Mouse (Mus musculus) small intestine, adult 2 months (tissue): ENCODE data around the gene Gna14.

Source experiments
- CTCF ChIP-seq: fragments of 200-500 bp; IDR thresholded peaks from 2 replicates; pipeline ENCODE4 v1.5.1; 2012; ENCODE audit warnings: low read depth, mild to moderate bottlenecking, control low read depth, inconsistent platforms, low read length, moderate library complexity, mixed read lengths; ENCODE audit not compliant: insufficient replicate concordance, insufficient read length; ENCODE audit errors: extremely low read depth
- POLR2A ChIP-seq: fragments of 200-500 bp; IDR thresholded peaks from 2 replicates; pipeline ENCODE4 v1.6.1; 2012; ENCODE audit warnings: low read depth, mild to moderate bottlenecking, control low read depth, inconsistent platforms, low read length, moderate library complexity

GRCm38 (mm10) chr19:16529293-16529920 lies 93.8 kb downstream of the Gna14 start:
- TF ChIP-seq POLR2A (no peak), CTCF (peak; percentile 27; the same call in 1 of the 2 replicates)
